Mouse (Mus musculus) skeletal muscle tissue, postnatal 0 days (tissue): ENCODE measurements around the gene Natd1. TPM values are rescaled to one million over a fixed set of nuclear protein-coding genes. Genes with fewer than 3 reads are reported as not detected.

Source experiments
- polyA plus RNA-seq: library from polyadenylated mRNA; unstranded; fragments of >200 nt; fragmentation: Nextera tagmentation; extraction: Ambion mirVana; gene quantifications from 2 replicates; pipeline ENCODE4 v1.2.1, GENCODE M21; 2015

Gene Natd1
- 11.4 and 12.8 TPM in 2 replicates for polyA plus RNA-seq

DNA sequence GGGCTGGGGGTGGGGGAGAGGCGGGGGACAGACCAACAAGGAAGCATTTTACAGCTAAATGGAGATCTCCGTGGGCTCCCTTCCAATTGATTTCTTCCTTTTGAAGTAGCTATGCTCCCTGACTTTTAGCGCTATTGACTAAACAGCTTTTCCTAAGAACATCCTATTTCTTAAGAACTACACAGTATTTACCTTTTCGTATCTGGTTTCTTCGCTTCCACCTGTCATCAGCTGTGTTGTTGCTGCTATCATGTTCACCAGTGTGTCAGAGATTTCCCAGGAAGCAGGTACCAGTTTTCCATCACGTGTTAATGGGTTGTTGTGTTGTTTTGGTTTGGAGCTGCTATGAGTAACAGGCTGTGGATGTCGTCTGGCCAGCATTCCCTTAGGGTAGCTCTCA, at the start of gene Natd1:
Natd1 (minus strand) TSS at position 260 of the 400 bp plus-strand sequence.

DNA sequence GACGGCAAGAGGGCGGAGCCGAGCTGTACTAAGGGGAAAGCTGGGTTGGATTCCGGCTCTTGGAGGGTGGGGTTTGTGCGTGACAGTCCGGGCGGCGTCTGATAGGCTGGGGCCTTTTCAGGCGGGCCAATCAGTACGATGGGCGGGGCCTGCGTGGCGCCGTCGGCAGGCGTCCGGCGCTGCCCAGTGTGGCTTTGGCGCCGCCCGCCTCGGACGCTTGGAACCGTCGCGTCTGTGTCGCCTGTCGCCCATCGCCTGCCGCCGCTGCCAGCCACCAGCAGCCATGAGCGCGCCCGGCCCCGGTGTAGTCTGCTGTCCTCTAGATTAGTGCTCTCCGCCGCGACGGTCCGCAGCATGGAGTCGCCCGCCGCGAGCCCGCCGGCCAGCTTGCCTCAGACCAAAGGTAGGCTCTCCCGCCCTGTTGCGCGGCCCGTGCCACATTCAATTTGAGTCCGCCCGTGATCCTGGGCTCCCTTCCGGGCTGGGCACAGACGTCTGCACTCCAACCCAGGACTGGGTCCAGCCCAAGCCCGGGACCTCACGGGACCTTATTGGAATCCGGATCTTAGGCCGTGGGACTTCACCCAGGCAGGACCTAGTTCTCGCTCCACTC, 17.4 kb upstream of the Natd1 start, which contains the start of gene Map2k3:
Map2k3 (plus strand) TSS at position 165 of the 613 bp plus-strand sequence.

GRCm38 (mm10) chr11:60878675-60879294, 35.8 kb downstream of the Natd1 start, which contains the start of gene Tmem11:
Tmem11 (minus strand) TSS chr11:60879272.

Other genes with a start within 250 kb of the Natd1 start
- 13.6 and 14.3 TPM in 2 replicates for gene Llgl1, start 215.0 kb downstream of the Natd1 start, polyA plus RNA-seq
- 54.8 and 57.8 TPM in 2 replicates for gene Flii, start 187.5 kb downstream of the Natd1 start, polyA plus RNA-seq
- 58.1 and 64.6 TPM in 2 replicates for gene Mief2, start 186.4 kb downstream of the Natd1 start, polyA plus RNA-seq
- gene Top3a, start 137.4 kb downstream of the Natd1 start, polyA plus RNA-seq, result 5.5 and 5.8 TPM in 2 replicates
- gene Smcr8, start 137.2 kb downstream of the Natd1 start, polyA plus RNA-seq, result 3.0 and 3.3 TPM in 2 replicates
- gene Shmt1, start 103.0 kb downstream of the Natd1 start, polyA plus RNA-seq, result 34.0 and 39.1 TPM in 2 replicates
- gene Dhrs7b, start 84.1 kb downstream of the Natd1 start, polyA plus RNA-seq, result 18.2 and 29.2 TPM in 2 replicates
- 65.9 and 68.5 TPM in 2 replicates for gene Tmem11, start 35.5 kb downstream of the Natd1 start, polyA plus RNA-seq
- gene Map2k3, start 17.3 kb upstream of the Natd1 start, polyA plus RNA-seq, result 63.7 and 71.7 TPM in 2 replicates
- 9.9 and 11.5 TPM in 2 replicates for gene Kcnj12, start 107.8 kb upstream of the Natd1 start, polyA plus RNA-seq
- gene Tnfrsf13b, start 212.0 kb upstream of the Natd1 start, polyA plus RNA-seq, result 1.3 and 2.8 TPM in 2 replicates